Comparison of ENCODE assay signal across 9 mouse cellular contexts in the genomic region with DNA sequence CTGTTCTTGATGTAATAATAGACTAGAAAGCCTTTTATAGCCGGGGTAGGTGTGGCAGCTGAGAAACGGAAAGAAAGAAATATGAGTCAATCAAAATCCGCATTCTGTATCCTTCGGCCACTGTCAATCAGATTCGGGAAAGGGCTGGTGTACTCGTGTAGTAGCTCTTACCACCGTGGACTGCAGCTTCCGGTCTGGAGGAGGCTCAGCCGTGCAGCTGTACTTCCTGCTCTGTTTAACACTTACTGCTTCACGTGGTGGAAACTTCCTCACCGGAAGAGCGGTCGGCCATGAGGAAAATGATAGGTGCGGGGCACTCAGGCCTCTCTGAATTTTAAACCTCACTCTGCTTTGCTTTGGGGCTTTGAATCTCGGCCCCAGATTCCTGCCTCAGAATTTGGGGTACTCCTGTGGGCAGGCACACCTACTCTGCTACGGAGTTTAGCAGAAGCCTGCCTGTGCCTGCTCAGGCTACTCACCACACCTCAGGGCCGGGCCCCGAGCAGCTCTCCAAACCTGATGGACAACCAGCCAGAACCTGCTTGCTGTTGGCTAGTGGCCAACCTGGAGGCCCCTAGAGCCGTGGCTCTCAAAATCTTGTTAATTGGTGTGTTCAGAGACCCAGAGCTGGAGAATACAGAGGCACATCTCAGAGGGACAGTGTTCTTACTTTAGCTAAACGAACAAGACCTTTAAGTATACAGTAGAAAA. TPM values are rescaled to one million over a fixed set of nuclear protein-coding genes. Genes with fewer than 3 reads are reported as not detected.
DNase-seq lines count a peak whose midpoint lies in the region; ATAC-seq and TF ChIP-seq lines count a peak whose summit lies in the region.
"Had no signal": no experiment of that assay in that cellular context is flagged by ENCODE, and none has a peak within 500 bp of the region (broad histone marks: within the 10 kb centered on the region; RNA-seq: fewer than 3 reads in every experiment).

No protein-coding gene starts in this region.

- H3K27ac ChIP-seq in liver, adult 2 months (replicated peaks; ENCODE audit: insufficient read depth, low read depth, low read length), result no peak overlapping the region
- H3K27ac ChIP-seq in lung, postnatal 0 days (ENCODE audit: low read length), result peak overlapping the region; percentile 77
- H3K27ac ChIP-seq in thymus, adult 2 months (ENCODE audit: control insufficient read depth, insufficient read depth, low read length), result peak overlapping the region; percentile 55
- H3K27ac ChIP-seq: liver, embryonic 14.5 days had no signal

- TF ChIP-seq POLR2A in liver, adult 2 months (IDR thresholded peaks at IDR 0.05; ENCODE audit: extremely low read depth, insufficient read depth, low read length), result no peak
- TF ChIP-seq POLR2A in thymus, adult 2 months (IDR thresholded peaks at IDR 0.05; ENCODE audit: control insufficient read depth, extremely low read depth, insufficient read depth, low read length, poor library complexity), result no peak

- H3K36me3 ChIP-seq in liver, adult 2 months (ENCODE audit: control insufficient read depth, insufficient read depth, low read length), result no peaks in the 10 kb centered on the region
- no peaks in the 10 kb centered on the region for H3K36me3 ChIP-seq in lung, postnatal 0 days (ENCODE audit: insufficient read depth, low read length)
- no peaks in the 10 kb centered on the region for H3K36me3 ChIP-seq in thymus, adult 2 months (ENCODE audit: control insufficient read depth, insufficient read depth, low read length)

- WGBS in liver, adult 2 months, result 83% methylated on average over 20 of the region's 20 CpGs
- WGBS in lung, postnatal 0 days, result 56% methylated on average over 20 of the region's 20 CpGs
- 20% methylated on average over 20 of the region's 20 CpGs for whole genome bisulfite sequencing in thymus, adult 2 months

- ATAC-seq in lung, postnatal 0 days, result peak; percentile 83

- TF ChIP-seq EP300 in lung, postnatal 0 days (IDR thresholded peaks at IDR 0.05), result peak; percentile 17; the same call in 1 of the 2 replicates

- intact Hi-C loops in heart, postnatal 10 days (cut with DNase I), result loop anchor here (5.0 kb wide), 1 partner anchor 51 kb away; a partner anchor contains a TSS

- DNase-seq in liver, adult 2 months (ENCODE audit: extremely low read depth, low read depth, low spot score), result peak; percentile 28
- no peak for DNase-seq in liver
- DNase-seq in heart, postnatal 10 days, result peak; percentile 53 to 56
- DNase-seq in lung, postnatal 0 days (ENCODE audit: low spot score), result peak; percentile 80
- peak; percentile 73 for DNase-seq in thymus, adult 2 months
- no peak for DNase-seq in ovary, postnatal 36 days (ENCODE audit: low spot score)
- no peak for DNase-seq in left cerebral cortex, adult 18-20 months (ENCODE audit: low spot score in 2 of 2)
- DNase-seq in adipocyte (ENCODE audit: low spot score), result no peak

- no peaks in the 10 kb centered on the region for H3K4me1 ChIP-seq in liver, adult 2 months (ENCODE audit: control insufficient read depth, insufficient read depth, low read length)
- peaks cover 7% of the 10 kb centered on the region; the same call in 1 of the 2 replicates for H3K4me1 ChIP-seq in lung, postnatal 0 days (ENCODE audit: insufficient read depth, low read depth, low read length)
- peaks cover 22% of the 10 kb centered on the region for H3K4me1 ChIP-seq in thymus, adult 2 months (replicated peaks; ENCODE audit: control insufficient read depth, insufficient read depth, low read length)

- no peaks in the 10 kb centered on the region for H3K9me3 ChIP-seq in lung, postnatal 0 days (ENCODE audit: low read length)

- H3K79me2 ChIP-seq in liver, adult 2 months (ENCODE audit: control insufficient read depth, insufficient read depth, low read length), result no peaks in the 10 kb centered on the region

- 0 out of 2 replicates have a peak overlapping the region, but pooled peaks have one; percentile 11 for H3K4me2 ChIP-seq in lung, postnatal 0 days (replicated peaks; ENCODE audit: low read depth, low read length)

- H3K27me3 ChIP-seq in liver, adult 2 months (ENCODE audit: control insufficient read depth, insufficient read depth, low read length), result no peaks in the 10 kb centered on the region
- H3K27me3 ChIP-seq in lung, postnatal 0 days (replicated peaks; ENCODE audit: insufficient read depth, low read length), result no peaks in the 10 kb centered on the region
- no peaks in the 10 kb centered on the region for H3K27me3 ChIP-seq in thymus, adult 2 months (ENCODE audit: control insufficient read depth, insufficient read depth, low read length)

- TF ChIP-seq CTCF in liver, adult 2 months (IDR thresholded peaks at IDR 0.05; ENCODE audit: low read depth, low read length), result no peak
- TF ChIP-seq CTCF in lung, postnatal 0 days (IDR thresholded peaks at IDR 0.05), result no peak
- no peak for TF ChIP-seq CTCF in thymus, adult 2 months (IDR thresholded peaks at IDR 0.05; ENCODE audit: borderline replicate concordance, control insufficient read depth, extremely low read depth, insufficient read depth, low read length, poor library complexity)

- H3K9ac ChIP-seq in liver, adult 2 months (ENCODE audit: low read depth, low read length), result no peak overlapping the region
- H3K9ac ChIP-seq in lung, postnatal 0 days (replicated peaks; ENCODE audit: low read depth), result no peak overlapping the region
- H3K9ac ChIP-seq: liver, embryonic 14.5 days had no signal

- no peak overlapping the region for H3K4me3 ChIP-seq in liver, adult 2 months (ENCODE audit: insufficient read depth, low read depth, low read length)
- H3K4me3 ChIP-seq in lung, postnatal 0 days (ENCODE audit: low read depth, low read length), result no peak overlapping the region
- H3K4me3 ChIP-seq in thymus, adult 2 months (ENCODE audit: control insufficient read depth, insufficient read depth, low read length), result peak overlapping the region; percentile 5; the same call in 1 of the 2 replicates

RNA-seq across cellular contexts. Expression of a gene that starts 50.7 kb away (rescaled TPM):
- total RNA-seq in liver, adult 2 months (2014; rRNA removed), result 0.20 and 0.37 TPM in 2 replicates
- 0.48 and 0.85 TPM in 2 replicates for polyA plus RNA-seq in liver, adult 2 months (2012; rRNA removed)
- 1 to 10 TPM in 1 of 2 experiments, under 1 TPM in 1; 0.89 to 1.2 TPM for total RNA-seq in heart, postnatal 10 days (2021)
- 2.6 and 3.2 TPM in 2 replicates for polyA plus RNA-seq in lung, postnatal 0 days (2015; fragmentation: Nextera tagmentation; extraction: Ambion mirVana)
- 1.1 and 2.8 TPM in 2 replicates for polyA plus RNA-seq in thymus, adult 2 months (2012; rRNA removed)
- under 1 TPM; 0.65 to 0.80 TPM for total RNA-seq in left cerebral cortex, adult 18-20 months (2021)

RNA-seq across cellular contexts. Expression of a gene that starts 51.0 kb away (rescaled TPM):
- total RNA-seq in liver, adult 2 months (2014; rRNA removed), result 40.7 and 48.3 TPM in 2 replicates
- polyA plus RNA-seq in liver, adult 2 months (2012; rRNA removed), result 62.7 and 66.7 TPM in 2 replicates
- total RNA-seq in heart, postnatal 10 days (2021), result 10 to 100 TPM; 77.1 to 81.6 TPM
- polyA plus RNA-seq in lung, postnatal 0 days (2015; fragmentation: Nextera tagmentation; extraction: Ambion mirVana), result 86.3 and 92.5 TPM in 2 replicates
- 226 and 341 TPM in 2 replicates for polyA plus RNA-seq in thymus, adult 2 months (2012; rRNA removed)
- total RNA-seq in left cerebral cortex, adult 18-20 months (2021), result 10 to 100 TPM; 56.6 to 57.9 TPM

Comparison
In these comparisons a context has a peak if more than half of its experiments do, and no peak if none do; other contexts are left out.
1. DNase-seq: peak in liver, adult 2 months (single experiment), heart, postnatal 10 days (2 of 2), lung, postnatal 0 days (single experiment) and thymus, adult 2 months (single experiment); none in liver (single experiment), ovary, postnatal 36 days (single experiment), left cerebral cortex, adult 18-20 months (0 of 2) and adipocyte (single experiment).